Mouse (Mus musculus) brain, embryonic 14.5 days (tissue): ENCODE measurements at regions not wholly inside any gene's neighbourhood (a gene's known extent, or its start where the extent isn't known, plus 50 kb on each side); places are given as distances from the start of the nearest gene placed in this dataset.

ENCODE experiments used
- CTCF ChIP-seq: fragments of 200-500 bp; IDR thresholded peaks from 2 replicates; pipeline ENCODE4 v1.5.1; 2012; ENCODE audit warnings: inconsistent platforms, mild to moderate bottlenecking, moderate library complexity, borderline replicate concordance; ENCODE audit not compliant: insufficient read depth, insufficient read length; ENCODE audit errors: extremely low read depth
- POLR2A ChIP-seq: fragments of 200-500 bp; IDR thresholded peaks from 2 replicates; pipeline ENCODE4 v1.6.1; 2012; ENCODE audit warnings: mild to moderate bottlenecking, inconsistent platforms, borderline replicate concordance; ENCODE audit not compliant: poor library complexity, insufficient read depth, insufficient read length, severe bottlenecking; ENCODE audit errors: extremely low read depth

DNA sequence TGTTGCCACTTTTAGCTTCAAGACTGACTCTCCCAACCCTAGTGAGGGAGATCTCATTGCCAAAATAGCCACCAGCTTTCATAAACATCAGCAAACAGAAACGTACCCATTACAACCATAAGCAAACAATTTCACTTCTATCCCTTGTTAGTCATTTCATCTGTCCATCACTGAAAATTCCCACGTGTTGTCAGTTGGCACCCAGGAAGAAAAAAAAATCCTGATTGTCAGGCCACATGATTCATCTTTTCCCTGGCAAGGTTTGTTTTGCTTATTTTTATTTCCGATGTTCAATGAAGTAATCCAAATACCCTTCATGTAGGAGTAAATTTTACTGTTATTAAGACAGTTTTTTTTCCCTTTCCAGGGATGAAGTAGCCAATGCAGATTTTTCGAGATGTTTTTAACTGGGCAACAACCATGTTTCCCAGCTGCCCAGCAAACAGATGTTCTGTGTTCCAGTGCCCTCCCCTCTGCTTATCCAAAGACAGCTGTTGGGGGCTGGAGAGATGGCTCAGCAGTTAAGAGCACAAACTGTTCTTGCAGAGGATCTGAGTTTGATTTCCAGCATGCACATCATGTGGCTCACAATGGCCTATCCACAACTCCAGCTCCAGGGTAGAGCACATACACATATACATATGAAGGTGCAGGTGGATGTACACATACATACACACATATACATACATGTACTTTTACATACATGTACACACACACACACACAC, 189.3 kb upstream of the Phactr1 start:
- TF ChIP-seq CTCF (no peak), POLR2A (no peak)
